Mouse (Mus musculus) urinary bladder, postnatal 0 days (tissue): ENCODE measurements around the gene Etd. TPM values are rescaled to one million over a fixed set of nuclear protein-coding genes. Genes with fewer than 3 reads are reported as not detected.

Experiments
- polyA plus RNA-seq: library from polyadenylated mRNA; unstranded; fragments of >200 nt; fragmentation: Nextera tagmentation; extraction: Ambion mirVana; gene quantifications from 2 replicates; pipeline ENCODE4 v1.2.1, GENCODE M21; 2015

Gene Etd
- not detected in 2 replicates for polyA plus RNA-seq

GRCm38 (mm10) chrX:53434618-53435017 is at the start of gene Etd:
Gene Etd (plus strand): TSS chrX:53434918.

Other genes with a start within 250 kb of the Etd start
- gene Plac1, start 194.8 kb upstream of the Etd start, polyA plus RNA-seq: 4.5 and 6.0 TPM in 2 replicates
- 5.3 and 5.6 TPM in 2 replicates for gene Fam122b, start 165.1 kb upstream of the Etd start, polyA plus RNA-seq
- gene Fam122c, start 161.5 kb upstream of the Etd start, polyA plus RNA-seq: not detected in 2 replicates
- 28.1 and 32.3 TPM in 2 replicates for gene Mospd1, start 64.4 kb upstream of the Etd start, polyA plus RNA-seq
- 18.2 and 20.2 TPM in 2 replicates for gene Rtl8c, start 173.1 kb downstream of the Etd start, polyA plus RNA-seq
- gene Gm14597, start 174.1 kb downstream of the Etd start, polyA plus RNA-seq: not detected in 2 replicates
- gene Rtl8a, start 208.8 kb downstream of the Etd start, polyA plus RNA-seq: 54.2 and 55.8 TPM in 2 replicates
- gene Rtl8b, start 235.5 kb downstream of the Etd start, polyA plus RNA-seq: 40.1 and 44.3 TPM in 2 replicates